ENCODE assay signal across 9 mouse cellular contexts in genomic region chr12:40905650-40906338, GRCm38 (mm10).
"Had no signal": no experiment of that assay in that cellular context is flagged by ENCODE, and none has a peak within 500 bp of the region (broad histone marks: within the 10 kb centered on the region; RNA-seq: fewer than 3 reads in every experiment).

No protein-coding gene starts in this region.

- H3K27me3 ChIP-seq: limb, embryonic 13.5 days had no signal

- H3K4me1 ChIP-seq: limb, embryonic 13.5 days had no signal

- H3K9ac ChIP-seq: limb, embryonic 13.5 days; liver, embryonic 14.5 days had no signal

- H3K9me3 ChIP-seq: limb, embryonic 13.5 days had no signal

- DNase-seq: kidney, adult 18-20 months; kidney, postnatal 14 days; left cerebral cortex, postnatal 4 days; lung, adult 18-20 months; midbrain, embryonic 14.5 days; right cerebral cortex, adult 18-20 months; right cerebral cortex, postnatal 25 days had no signal

- H3K4me2 ChIP-seq: limb, embryonic 13.5 days had no signal

- H3K27ac ChIP-seq: limb, embryonic 13.5 days; liver, embryonic 14.5 days had no signal

- H3K4me3 ChIP-seq: limb, embryonic 13.5 days had no signal

- H3K36me3 ChIP-seq: limb, embryonic 13.5 days had no signal
